Mouse (Mus musculus) CH12.LX (cell line): Measurements from ENCODE around the gene Pcsk6. TPM values are rescaled to one million over a fixed set of nuclear protein-coding genes. Genes with fewer than 3 reads are reported as not detected.

Experiments
- DNase-seq: peaks from one replicate; pipeline ENCODE4 v3.0.0-alpha.2; 2013; ENCODE audit errors: extremely low read depth
- H3K27ac ChIP-seq: 2 replicates; pipeline ENCODE4 v1.5.1; 2012; ENCODE audit warnings: low read depth, mild to moderate bottlenecking, control low read depth, moderate library complexity; ENCODE audit not compliant: insufficient read depth
- H3K27me3 ChIP-seq: replicated peaks from 2 replicates; pipeline ENCODE3; 2012; ENCODE audit warnings: inconsistent platforms
- H3K36me3 ChIP-seq, 2 experiments: replicated peaks in 1 of 2; 2 replicates each; pipeline versions ENCODE3 to v1.6.1; 2012; ENCODE audit warnings: inconsistent platforms in 1 of 2, low read length in 1 of 2, mild to moderate bottlenecking in 1 of 2, mixed read lengths in 1 of 2, moderate library complexity in 1 of 2; ENCODE audit not compliant: control insufficient read depth in 1 of 2, insufficient read depth in 1 of 2
- H3K4me1 ChIP-seq, 2 experiments: 2 replicates each; pipeline ENCODE4 v1.6.1; 2012; ENCODE audit warnings: inconsistent platforms in 1 of 2, moderate library complexity in 1 of 2; ENCODE audit not compliant: insufficient read depth in 2 of 2, control insufficient read depth in 1 of 2
- H3K4me2 ChIP-seq: 2 replicates; pipeline ENCODE4 v1.6.1; 2012; ENCODE audit warnings: low read depth, mild to moderate bottlenecking, control low read depth; ENCODE audit not compliant: poor library complexity, insufficient read depth, severe bottlenecking
- H3K4me3 ChIP-seq, 3 experiments: fragments of 150-350 bp in 1 of 3; sonication (generic) in 1 of 3; replicated peaks in 1 of 3; 2 replicates each; pipeline versions ENCODE3 to v1.5.1; 2011 to 2012; ENCODE audit warnings: low read depth in 2 of 3, low read length in 2 of 3, mild to moderate bottlenecking in 2 of 3, moderate library complexity in 2 of 3, control low read depth in 1 of 3, improper control_type of control experiment in 1 of 3, inconsistent platforms in 1 of 3, mixed read lengths in 1 of 3; ENCODE audit not compliant: poor library complexity in 1 of 3
- H3K79me2 ChIP-seq: replicated peaks from 2 replicates; pipeline ENCODE4 v1.6.1; 2012; ENCODE audit warnings: mild to moderate bottlenecking, moderate library complexity; ENCODE audit not compliant: control insufficient read depth, poor library complexity, insufficient read depth, severe bottlenecking; ENCODE audit errors: extremely low read depth
- H3K9ac ChIP-seq: 2 replicates; pipeline ENCODE4 v1.6.1; 2012; ENCODE audit warnings: low read depth, mild to moderate bottlenecking, control low read depth, moderate library complexity; ENCODE audit not compliant: insufficient read depth
- H3K9me3 ChIP-seq: replicated peaks from 2 replicates; pipeline ENCODE3; 2012; ENCODE audit warnings: low read length, inconsistent platforms, mixed read lengths
- BHLHE40 ChIP-seq: IDR thresholded peaks from 2 replicates; pipeline ENCODE4 v1.6.1; 2011; ENCODE audit warnings: mild to moderate bottlenecking, low read depth, low read length, improper control_type of control experiment
- CHD1 ChIP-seq: IDR thresholded peaks from 2 replicates; pipeline ENCODE4 v1.6.1; 2012; ENCODE audit warnings: low read depth, low read length, improper control_type of control experiment, inconsistent platforms
- CHD2 ChIP-seq: IDR thresholded peaks from 2 replicates; pipeline ENCODE4 v1.6.1; 2011; ENCODE audit warnings: low read length, improper control_type of control experiment
- E2F4 ChIP-seq: IDR thresholded peaks from 2 replicates; pipeline ENCODE4 v1.6.1; 2011; ENCODE audit warnings: low read depth, low read length, improper control_type of control experiment; ENCODE audit not compliant: insufficient replicate concordance
- ELF1 ChIP-seq: IDR thresholded peaks from 2 replicates; pipeline ENCODE4 v1.6.1; 2014; ENCODE audit warnings: low read depth, mild to moderate bottlenecking, inconsistent platforms, low read length, improper control_type of control experiment
- EP300 ChIP-seq: IDR thresholded peaks from 2 replicates; pipeline ENCODE4 v1.6.1; 2011; ENCODE audit warnings: low read length, improper control_type of control experiment
- ETS1 ChIP-seq: conservative IDR thresholded peaks from 2 replicates; pipeline ENCODE4 v1.6.1; 2012; ENCODE audit warnings: low read depth, mild to moderate bottlenecking, inconsistent platforms, low read length, improper control_type of control experiment, moderate library complexity
- HCFC1 ChIP-seq: IDR thresholded peaks from 2 replicates; pipeline ENCODE4 v1.6.1; 2012; ENCODE audit warnings: low read depth, mild to moderate bottlenecking, inconsistent platforms, low read length, improper control_type of control experiment
- IRF4 ChIP-seq: IDR thresholded peaks from 2 replicates; pipeline ENCODE4 v1.6.1; 2014; ENCODE audit warnings: low read depth, mild to moderate bottlenecking, inconsistent platforms, low read length, improper control_type of control experiment
- MAFK ChIP-seq: IDR thresholded peaks from 2 replicates; pipeline ENCODE4 v1.6.1; 2011; ENCODE audit warnings: low read length, improper control_type of control experiment; ENCODE audit not compliant: insufficient replicate concordance
- MAZ ChIP-seq: IDR thresholded peaks from 2 replicates; pipeline ENCODE4 v1.6.1; 2012; ENCODE audit warnings: low read depth, mild to moderate bottlenecking, inconsistent platforms, low read length, improper control_type of control experiment, moderate library complexity
- MEF2A ChIP-seq: IDR thresholded peaks from 2 replicates; pipeline ENCODE4 v1.6.1; 2014; ENCODE audit warnings: low read depth, mild to moderate bottlenecking, inconsistent platforms, low read length, improper control_type of control experiment, borderline replicate concordance
- MXI1 ChIP-seq: IDR thresholded peaks from 2 replicates; pipeline ENCODE4 v1.6.1; 2011; ENCODE audit warnings: mild to moderate bottlenecking, low read depth, low read length, improper control_type of control experiment
- MYC ChIP-seq: IDR thresholded peaks from 2 replicates; pipeline ENCODE4 v1.6.1; 2011; ENCODE audit warnings: low read depth, mild to moderate bottlenecking, improper control_type of control experiment, low read length
- NELFE ChIP-seq: IDR thresholded peaks from 2 replicates; pipeline ENCODE4 v1.6.1; 2011; ENCODE audit warnings: low read depth, low read length, improper control_type of control experiment
- PAX5 ChIP-seq: IDR thresholded peaks from 2 replicates; pipeline ENCODE4 v1.6.1; 2012; ENCODE audit warnings: low read length, inconsistent platforms, mixed read lengths
- POLR2AphosphoS2 ChIP-seq: IDR thresholded peaks from 2 replicates; pipeline ENCODE4 v1.6.1; 2011; ENCODE audit warnings: low read depth, low read length, improper control_type of control experiment
- RAD21 ChIP-seq: IDR thresholded peaks from 2 replicates; pipeline ENCODE4 v1.6.1; 2011; ENCODE audit warnings: low read depth, mild to moderate bottlenecking, low read length, improper control_type of control experiment, moderate library complexity
- SIN3A ChIP-seq: IDR thresholded peaks from 2 replicates; pipeline ENCODE4 v1.6.1; 2012; ENCODE audit warnings: low read length, improper control_type of control experiment, inconsistent platforms
- SMC3 ChIP-seq: IDR thresholded peaks from 2 replicates; pipeline ENCODE4 v1.6.1; 2011; ENCODE audit warnings: low read depth, low read length, improper control_type of control experiment
- TCF12 ChIP-seq: IDR thresholded peaks from 2 replicates; pipeline ENCODE4 v1.6.1; 2014; ENCODE audit warnings: low read depth, mild to moderate bottlenecking, inconsistent platforms, low read length, improper control_type of control experiment
- UBTF ChIP-seq: IDR thresholded peaks from 2 replicates; pipeline ENCODE4 v1.6.1; 2012; ENCODE audit warnings: low read depth, mild to moderate bottlenecking, inconsistent platforms, low read length, improper control_type of control experiment, moderate library complexity
- ZC3H11A ChIP-seq: IDR thresholded peaks from 2 replicates; pipeline ENCODE4 v1.6.1; 2012; ENCODE audit warnings: low read depth, mild to moderate bottlenecking, inconsistent platforms, low read length, improper control_type of control experiment
- ZKSCAN1 ChIP-seq: IDR thresholded peaks from 2 replicates; pipeline ENCODE4 v1.6.1; 2012; ENCODE audit warnings: low read depth, inconsistent platforms, low read length, improper control_type of control experiment, borderline replicate concordance
- ZMIZ1 ChIP-seq: IDR thresholded peaks from 2 replicates; pipeline ENCODE4 v1.6.1; 2012; ENCODE audit warnings: low read depth, mild to moderate bottlenecking, inconsistent platforms, low read length, improper control_type of control experiment
- dilution Hi-C: fragments of 300-500 bp; cut with MboI; formaldehyde crosslinking; loops from 2 replicates; pipeline ENCODE4 v1.14.3; 2020; ENCODE audit warnings: low sequenced_read_pairs; ENCODE audit not compliant: extremely low pct_unique_long_range_greater_than_20kb, extremely low pct_ligation_motif_present
- in situ Hi-C: fragments of 300-500 bp; cut with MboI; formaldehyde crosslinking; loops from 3 replicates; pipeline ENCODE4 v1.14.3; 2019; ENCODE audit warnings: low sequenced_read_pairs, low pct_ligation_motif_present, low pct_unique_long_range_greater_than_20kb, mixed read lengths
- polyA plus RNA-seq: library from polyadenylated mRNA; unstranded; fragments of >175 nt; gene quantifications from 2 replicates; pipeline ENCODE4 v1.2.1, GENCODE M21; 2012; ENCODE audit warnings: low read depth; ENCODE audit not compliant: insufficient read length
- total RNA-seq, 2 experiments: library from RNA; depleted of rRNA; stranded (reverse); fragments of 300-350 nt in 1 of 2; fragments of >200 nt in 1 of 2; gene quantifications; 2 replicates each; pipeline ENCODE4 v1.2.3; 2012 to 2014

The Pcsk6 gene
- total and polyA plus RNA-seq, 3 experiments: not detected

DNA sequence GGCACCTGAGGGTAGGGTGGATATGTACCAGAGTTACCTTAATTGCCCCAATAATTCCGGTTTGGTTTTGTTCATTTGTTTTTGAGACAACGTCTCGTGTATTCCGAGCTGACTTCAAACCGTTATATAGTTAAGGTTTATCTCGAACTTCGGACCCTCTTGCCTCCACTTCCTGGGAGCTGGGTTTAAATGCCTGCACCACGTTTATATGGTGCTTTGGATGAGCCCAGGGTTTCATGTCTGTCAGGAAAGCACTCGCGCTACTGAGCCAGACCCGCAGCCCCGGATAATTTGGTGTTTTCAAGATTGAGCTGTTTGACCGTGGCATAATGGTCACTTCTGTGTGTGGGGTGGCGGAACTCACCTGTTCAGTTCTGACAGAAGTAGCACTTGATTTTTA is 199.5 kb downstream of the Pcsk6 start:
- H3K27ac ChIP-seq: no peak overlapping the region
- TF ChIP-seq ELF1 (no peak), SIN3A (no peak), NELFE (no peak), PAX5 (no peak), EP300 (no peak), UBTF (no peak), MEF2A (no peak), ZKSCAN1 (no peak), BHLHE40 (no peak), ETS1 (no peak), ZMIZ1 (no peak), MYC (no peak), SMC3 (no peak), POLR2AphosphoS2 (no peak), IRF4 (no peak), RAD21 (no peak), MAFK (no peak), MXI1 (no peak), TCF12 (no peak), ZC3H11A (no peak)
- H3K9ac ChIP-seq: peak overlapping the region; percentile 57
- H3K4me1 ChIP-seq: peaks cover 4 to 22% of the 10 kb centered on the region in 2 experiments; a peak in 3 of 4 replicates
- peak overlapping the region; percentile 99 for H3K4me2 ChIP-seq
- in situ Hi-C loops: no loop called here
- no peak for DNase-seq
- H3K9me3 ChIP-seq: no peaks in the 10 kb centered on the region
- dilution Hi-C loops: no loop called here
- no peaks in the 10 kb centered on the region for H3K27me3 ChIP-seq
- H3K79me2 ChIP-seq: peaks cover 48% of the 10 kb centered on the region
- peaks cover 18 to 39% of the 10 kb centered on the region in 2 experiments for H3K36me3 ChIP-seq
- peak overlapping the region; percentile 70 to 93 (median 93) for H3K4me3 ChIP-seq

DNA sequence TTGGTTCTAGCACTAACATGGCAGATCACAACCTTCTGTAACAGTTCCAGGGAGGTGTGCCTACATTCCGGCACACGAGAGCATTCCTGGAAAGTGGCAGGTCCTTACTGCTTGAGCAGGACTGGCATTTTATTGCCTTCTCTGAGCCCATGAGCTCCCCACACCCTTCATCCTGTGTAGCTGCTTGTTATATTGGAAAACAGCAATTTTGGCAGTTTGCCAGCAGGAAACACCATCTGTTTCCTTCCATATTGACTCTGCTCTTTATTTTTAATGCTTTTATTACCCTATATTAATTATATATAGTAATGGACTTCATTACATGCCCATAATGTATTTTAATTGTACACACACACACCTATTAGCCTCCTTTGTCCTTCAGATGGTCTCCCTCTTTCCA is 214.9 kb downstream of the Pcsk6 start:
- H3K36me3 ChIP-seq: peaks cover 40 to 65% of the 10 kb centered on the region in 2 experiments
- TF ChIP-seq HCFC1 (no peak), MAZ (no peak), CHD1 (no peak), E2F4 (no peak), SIN3A (no peak), ELF1 (no peak), CHD2 (no peak)
- no peak overlapping the region for H3K9ac ChIP-seq
- H3K4me1 ChIP-seq: peaks cover 0 to 20% of the 10 kb centered on the region in 2 experiments; a peak in 2 of 4 replicates
- H3K27me3 ChIP-seq: no peaks in the 10 kb centered on the region
- no peaks in the 10 kb centered on the region for H3K9me3 ChIP-seq
- no peak overlapping the region for H3K4me3 ChIP-seq
- dilution Hi-C loops (no loop called here), in situ Hi-C loops (loop anchor here (25.0 kb wide), 1 partner anchor 586 kb away; no protein-coding TSS in a partner anchor)
- no peak for DNase-seq
- peaks cover 17% of the 10 kb centered on the region for H3K79me2 ChIP-seq
- no peak overlapping the region for H3K4me2 ChIP-seq
- no peak overlapping the region for H3K27ac ChIP-seq
